Mouse (Mus musculus): ENCODE results near the gene Slc30a10.

Gene Slc30a10

GRCm38 (mm10) chr1:185472730-185473129 is 18.1 kb downstream of the Slc30a10 start:
- no peaks in the 10 kb centered on the region for H3K9me3 ChIP-seq (ENCODE audit: low read length)
- H3K36me3 ChIP-seq (ENCODE audit: insufficient read depth, low read length): no peaks in the 10 kb centered on the region
- H3K4me3 ChIP-seq (replicated peaks; ENCODE audit: low read length): no peak overlapping the region
- TF ChIP-seq POU5F1 (IDR thresholded peaks at IDR 0.05; ENCODE audit: borderline replicate concordance, low read length) (no peak), CTCF (conservative IDR thresholded peaks at IDR 0.05; ENCODE audit: low read length) (no peak), NANOG (IDR thresholded peaks at IDR 0.05; ENCODE audit: borderline replicate concordance, low read length) (no peak)
- H3K4me1 ChIP-seq (replicated peaks; ENCODE audit: low read depth, low read length): 0 out of 2 replicates have a peak, but pooled peaks cover 3% of the 10 kb centered on the region
- no peaks in the 10 kb centered on the region for H3K27me3 ChIP-seq (ENCODE audit: insufficient read depth, low read length)

DNA sequence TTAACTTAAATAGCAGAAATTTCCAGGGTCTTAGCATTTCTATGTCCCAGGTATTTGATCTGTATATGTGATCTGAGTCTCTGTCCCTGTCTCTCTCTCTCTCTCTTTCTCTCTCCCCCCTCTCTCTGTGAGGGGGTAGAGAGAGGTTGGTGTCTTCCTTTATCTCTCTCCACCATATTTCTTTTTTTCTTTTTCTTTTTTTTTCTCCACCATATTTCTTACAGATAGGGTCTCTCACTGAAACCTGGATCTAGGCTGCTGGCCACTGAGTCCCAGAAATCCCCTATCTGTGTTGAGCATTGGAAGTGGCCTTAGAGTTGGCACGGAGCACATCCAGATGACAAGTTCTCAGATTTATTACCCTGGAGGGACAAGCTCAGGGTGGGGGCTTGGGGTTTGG is 18.8 kb downstream of the Slc30a10 start:
- TF ChIP-seq CTCF (conservative IDR thresholded peaks at IDR 0.05; ENCODE audit: low read length) (no peak), NANOG (IDR thresholded peaks at IDR 0.05; ENCODE audit: borderline replicate concordance, low read length) (no peak), POU5F1 (IDR thresholded peaks at IDR 0.05; ENCODE audit: borderline replicate concordance, low read length) (no peak)
- Histone ChIP-seq H3K4me3 (replicated peaks; ENCODE audit: low read length) (no peak overlapping the region), H3K4me1 (replicated peaks; ENCODE audit: low read depth, low read length) (0 out of 2 replicates have a peak, but pooled peaks cover 3% of the 10 kb centered on the region), H3K9me3 (ENCODE audit: low read length) (no peaks in the 10 kb centered on the region), H3K36me3 (ENCODE audit: insufficient read depth, low read length) (no peaks in the 10 kb centered on the region), H3K27me3 (ENCODE audit: insufficient read depth, low read length) (no peaks in the 10 kb centered on the region)

DNA sequence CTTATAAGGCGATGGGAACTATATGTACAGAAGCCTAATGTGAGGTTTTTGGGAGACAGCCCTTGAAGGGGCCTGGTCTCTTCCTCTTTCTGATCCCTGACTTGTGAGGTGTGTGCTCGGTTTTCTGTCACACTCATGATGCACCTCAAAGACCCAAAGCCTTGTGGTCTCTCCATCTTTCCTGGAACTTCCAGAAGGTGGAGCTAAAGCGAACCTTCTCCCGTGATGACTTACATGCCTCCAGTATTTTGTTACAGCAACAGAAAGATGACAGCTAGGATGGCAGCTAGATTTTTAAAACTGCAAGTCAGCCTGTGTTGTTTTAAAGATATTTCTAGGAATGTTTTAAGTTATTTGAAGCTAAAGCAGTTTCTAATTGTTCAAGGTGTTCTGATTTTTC is 25.2 kb downstream of the Slc30a10 start:
- peaks cover 5% of the 10 kb centered on the region; the same call in 1 of the 2 replicates for H3K27me3 ChIP-seq (ENCODE audit: insufficient read depth, low read length)
- H3K4me3 ChIP-seq (replicated peaks; ENCODE audit: low read length): no peak overlapping the region
- peaks cover 28% of the 10 kb centered on the region for H3K4me1 ChIP-seq (replicated peaks; ENCODE audit: low read depth, low read length)
- no peak for TF ChIP-seq NANOG (IDR thresholded peaks at IDR 0.05; ENCODE audit: borderline replicate concordance, low read length)
- no peak for TF ChIP-seq POU5F1 (IDR thresholded peaks at IDR 0.05; ENCODE audit: borderline replicate concordance, low read length)
- TF ChIP-seq CTCF (conservative IDR thresholded peaks at IDR 0.05; ENCODE audit: low read length): no peak
- H3K9me3 ChIP-seq (ENCODE audit: low read length): no peaks in the 10 kb centered on the region
- H3K36me3 ChIP-seq (ENCODE audit: insufficient read depth, low read length): no peaks in the 10 kb centered on the region

- H3K9me3 ChIP-seq (ENCODE audit: low read length): no peaks in the 10 kb centered on the region
- TF ChIP-seq NANOG (IDR thresholded peaks at IDR 0.05; ENCODE audit: borderline replicate concordance, low read length): no peak
- no peak for TF ChIP-seq CTCF (conservative IDR thresholded peaks at IDR 0.05; ENCODE audit: low read length)
- no peak for TF ChIP-seq POU5F1 (IDR thresholded peaks at IDR 0.05; ENCODE audit: borderline replicate concordance, low read length)
- H3K36me3 ChIP-seq (ENCODE audit: insufficient read depth, low read length): no peaks in the 10 kb centered on the region
- peak overlapping the region; percentile 41; the same call in 1 of the 2 replicates for H3K4me3 ChIP-seq (replicated peaks; ENCODE audit: low read length)
- peaks cover 5% of the 10 kb centered on the region; the same call in 1 of the 2 replicates for H3K27me3 ChIP-seq (ENCODE audit: insufficient read depth, low read length)
- H3K4me1 ChIP-seq (replicated peaks; ENCODE audit: low read depth, low read length): peaks cover 38% of the 10 kb centered on the region
Observed at GRCm38 (mm10) chr1:185482001-185482761, 27.5 kb downstream of the Slc30a10 start.

- peaks cover 44% of the 10 kb centered on the region for H3K4me1 ChIP-seq (replicated peaks; ENCODE audit: low read depth, low read length)
- no peaks in the 10 kb centered on the region for H3K9me3 ChIP-seq (ENCODE audit: low read length)
- peaks cover 5% of the 10 kb centered on the region; the same call in 1 of the 2 replicates for H3K27me3 ChIP-seq (ENCODE audit: insufficient read depth, low read length)
- TF ChIP-seq POU5F1 (IDR thresholded peaks at IDR 0.05; ENCODE audit: borderline replicate concordance, low read length) (no peak), NANOG (IDR thresholded peaks at IDR 0.05; ENCODE audit: borderline replicate concordance, low read length) (no peak), CTCF (conservative IDR thresholded peaks at IDR 0.05; ENCODE audit: low read length) (no peak)
- H3K4me3 ChIP-seq (replicated peaks; ENCODE audit: low read length): no peak overlapping the region
- H3K36me3 ChIP-seq (ENCODE audit: insufficient read depth, low read length): no peaks in the 10 kb centered on the region
Observed at GRCm38 (mm10) chr1:185482762-185483161, 28.1 kb downstream of the Slc30a10 start.

- no peaks in the 10 kb centered on the region for H3K36me3 ChIP-seq (ENCODE audit: insufficient read depth, low read length)
- H3K27me3 ChIP-seq (ENCODE audit: insufficient read depth, low read length): peaks cover 5% of the 10 kb centered on the region; the same call in 1 of the 2 replicates
- TF ChIP-seq CTCF (conservative IDR thresholded peaks at IDR 0.05; ENCODE audit: low read length) (no peak), NANOG (IDR thresholded peaks at IDR 0.05; ENCODE audit: borderline replicate concordance, low read length) (no peak), POU5F1 (IDR thresholded peaks at IDR 0.05; ENCODE audit: borderline replicate concordance, low read length) (no peak)
- H3K4me1 ChIP-seq (replicated peaks; ENCODE audit: low read depth, low read length): peaks cover 49% of the 10 kb centered on the region
- no peak overlapping the region for H3K4me3 ChIP-seq (replicated peaks; ENCODE audit: low read length)
- H3K9me3 ChIP-seq (ENCODE audit: low read length): no peaks in the 10 kb centered on the region
Observed at GRCm38 (mm10) chr1:185483356-185484057, 28.9 kb downstream of the Slc30a10 start.

DNA sequence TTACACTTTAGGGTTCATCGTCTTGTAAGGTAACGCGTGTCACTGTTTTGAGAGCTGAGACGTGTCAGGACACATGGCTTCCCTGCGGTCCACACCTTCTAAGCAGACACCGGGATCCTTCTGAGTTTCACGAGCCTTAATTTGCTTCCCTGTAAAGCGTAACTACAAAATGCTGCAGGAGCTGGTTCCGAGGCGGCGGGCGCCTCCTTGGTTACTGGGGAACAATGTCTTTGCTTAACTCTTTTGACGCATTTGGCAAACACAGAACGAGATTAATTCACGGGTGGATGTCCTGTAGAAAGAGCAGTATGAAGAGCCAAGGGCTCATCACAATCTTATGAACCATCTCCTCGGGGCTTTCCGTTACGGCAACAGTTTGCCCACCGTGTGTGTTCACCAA is 29.6 kb downstream of the Slc30a10 start:
- H3K4me3 ChIP-seq (replicated peaks; ENCODE audit: low read length): no peak overlapping the region
- no peaks in the 10 kb centered on the region for H3K36me3 ChIP-seq (ENCODE audit: insufficient read depth, low read length)
- peaks cover 5% of the 10 kb centered on the region; the same call in 1 of the 2 replicates for H3K27me3 ChIP-seq (ENCODE audit: insufficient read depth, low read length)
- TF ChIP-seq NANOG (IDR thresholded peaks at IDR 0.05; ENCODE audit: borderline replicate concordance, low read length) (no peak), POU5F1 (IDR thresholded peaks at IDR 0.05; ENCODE audit: borderline replicate concordance, low read length) (no peak), CTCF (conservative IDR thresholded peaks at IDR 0.05; ENCODE audit: low read length) (no peak)
- H3K9me3 ChIP-seq (ENCODE audit: low read length): no peaks in the 10 kb centered on the region
- H3K4me1 ChIP-seq (replicated peaks; ENCODE audit: low read depth, low read length): peaks cover 52% of the 10 kb centered on the region

GRCm38 (mm10) chr1:185489893-185490292 is 35.2 kb downstream of the Slc30a10 start:
- Histone ChIP-seq H3K4me3 (replicated peaks; ENCODE audit: low read length) (no peak overlapping the region), H3K27me3 (ENCODE audit: insufficient read depth, low read length) (no peaks in the 10 kb centered on the region), H3K9me3 (ENCODE audit: low read length) (no peaks in the 10 kb centered on the region), H3K36me3 (ENCODE audit: insufficient read depth, low read length) (no peaks in the 10 kb centered on the region), H3K4me1 (replicated peaks; ENCODE audit: low read depth, low read length) (peaks cover 32% of the 10 kb centered on the region)
- TF ChIP-seq NANOG (IDR thresholded peaks at IDR 0.05; ENCODE audit: borderline replicate concordance, low read length) (no peak), CTCF (conservative IDR thresholded peaks at IDR 0.05; ENCODE audit: low read length) (no peak), POU5F1 (IDR thresholded peaks at IDR 0.05; ENCODE audit: borderline replicate concordance, low read length) (no peak)
